Mouse (Mus musculus) myocyte (in vitro differentiated cells): ENCODE data around the gene Ncoa1. TPM values are rescaled to one million over a fixed set of nuclear protein-coding genes. Genes with fewer than 3 reads are reported as not detected.

Experiments used
- H3K27me3 ChIP-seq: one replicate; pipeline ENCODE4 v1.6.1; 2011; ENCODE audit not compliant: control insufficient read depth, insufficient read depth, insufficient read length
- H3K36me3 ChIP-seq: one replicate; pipeline ENCODE4 v1.6.1; 2011; ENCODE audit not compliant: control insufficient read depth, insufficient read depth
- H3K4me2 ChIP-seq: one replicate; pipeline ENCODE4 v1.6.1; 2011; ENCODE audit warnings: low read depth, control low read depth
- H3K4me3 ChIP-seq: one replicate; pipeline ENCODE4 v1.5.1; 2011; ENCODE audit warnings: mild to moderate bottlenecking, control low read depth, moderate library complexity
- H3K79me2 ChIP-seq: one replicate; pipeline ENCODE4 v1.6.1; 2011; ENCODE audit not compliant: control insufficient read depth, insufficient read depth
- H3ac ChIP-seq: one replicate; pipeline ENCODE4 v1.6.1; 2011; ENCODE audit not compliant: control insufficient read depth, insufficient read length
- CEBPB ChIP-seq: IDR thresholded peaks from 2 replicates; pipeline ENCODE4 v1.6.1; 2011; ENCODE audit warnings: mild to moderate bottlenecking, moderate library complexity; ENCODE audit not compliant: poor library complexity, insufficient read depth, severe bottlenecking
- E2F4 ChIP-seq: IDR thresholded peaks from one replicate; pipeline ENCODE4 v1.6.1; 2011; ENCODE audit warnings: mild to moderate bottlenecking, control low read depth, moderate library complexity; ENCODE audit not compliant: insufficient read depth
- MAX ChIP-seq: IDR thresholded peaks from one replicate; pipeline ENCODE4 v1.6.1; 2011; ENCODE audit warnings: low read depth, mild to moderate bottlenecking, control low read depth
- MYOD1 ChIP-seq, 3 experiments: IDR thresholded peaks; one replicate each; pipeline ENCODE4 v1.6.1; 2011; ENCODE audit warnings: control low read depth in 2 of 3, low read depth in 2 of 3, mild to moderate bottlenecking in 2 of 3, moderate library complexity in 1 of 3; ENCODE audit not compliant: insufficient read length in 2 of 3, control insufficient read depth in 1 of 3
- MYOG ChIP-seq, 3 experiments: IDR thresholded peaks; one replicate each; pipeline ENCODE4 v1.6.1; 2011; ENCODE audit warnings: control low read depth in 2 of 3, low read depth in 2 of 3, mild to moderate bottlenecking in 2 of 3; ENCODE audit not compliant: insufficient read length in 2 of 3, control insufficient read depth in 1 of 3, insufficient read depth in 1 of 3
- POLR2A ChIP-seq: IDR thresholded peaks from one replicate; pipeline ENCODE4 v1.6.1; 2011; ENCODE audit warnings: low read depth, mild to moderate bottlenecking, control low read depth, moderate library complexity; ENCODE audit not compliant: insufficient read length
- POLR2AphosphoS2 ChIP-seq: IDR thresholded peaks from one replicate; pipeline ENCODE4 v1.6.1; 2011; ENCODE audit warnings: low read depth, control low read depth; ENCODE audit not compliant: insufficient read length
- REST ChIP-seq: IDR thresholded peaks from one replicate; pipeline ENCODE4 v1.6.1; 2011; ENCODE audit warnings: mild to moderate bottlenecking, control low read depth, moderate library complexity; ENCODE audit not compliant: insufficient read depth, insufficient read length
- SRF ChIP-seq: IDR thresholded peaks from one replicate; pipeline ENCODE4 v1.6.1; 2011; ENCODE audit warnings: low read depth; ENCODE audit not compliant: control insufficient read depth, insufficient read length
- TCF12 ChIP-seq: IDR thresholded peaks from one replicate; pipeline ENCODE4 v1.6.1; 2011; ENCODE audit warnings: mild to moderate bottlenecking, control low read depth; ENCODE audit not compliant: poor library complexity, insufficient read depth, severe bottlenecking
- TCF3 ChIP-seq: IDR thresholded peaks from one replicate; pipeline ENCODE4 v1.6.1; 2011; ENCODE audit warnings: low read depth, control low read depth; ENCODE audit not compliant: insufficient read length
- USF1 ChIP-seq: IDR thresholded peaks from one replicate; pipeline ENCODE4 v1.6.1; 2011; ENCODE audit warnings: low read depth, mild to moderate bottlenecking, control low read depth, moderate library complexity
- polyA plus RNA-seq: library from polyadenylated mRNA; unstranded; fragments of >200 nt; fragmentation: generic; extraction: Trizol; gene quantifications from one replicate; pipeline ENCODE4 v1.2.1, GENCODE M21; 2012; ENCODE audit warnings: missing spikeins

The Ncoa1 gene
- polyA plus RNA-seq, 1 experiment, result 7.1 TPM

- Histone ChIP-seq H3ac (no peak overlapping the region), H3K27me3 (no peaks in the 10 kb centered on the region)
- TF ChIP-seq MYOD1 (IDR thresholded peaks at IDR 0.05; ENCODE audit: control insufficient read depth in 1 of 3, insufficient read length in 2 of 3, low read depth in 2 of 3), result no peak
- no peak for TF ChIP-seq MYOG (IDR thresholded peaks at IDR 0.05; ENCODE audit: control insufficient read depth in 1 of 3, insufficient read depth in 1 of 3, insufficient read length in 2 of 3, low read depth in 2 of 3)
- no peak for TF ChIP-seq E2F4
- TF ChIP-seq POLR2A, result no peak
- TF ChIP-seq TCF12, result no peak
- TF ChIP-seq MAX, result no peak
- TF ChIP-seq CEBPB, result no peak
- TF ChIP-seq TCF3, result no peak
- TF ChIP-seq POLR2AphosphoS2, result no peak
- TF ChIP-seq USF1, result no peak
- no peak for TF ChIP-seq REST
- TF ChIP-seq SRF, result no peak
These were observed 26.8 kb upstream of the Ncoa1 start for GRCm38 (mm10) chr12:4503673-4504326.

GRCm38 (mm10) chr12:4501916-4502315 lies 24.9 kb upstream of the Ncoa1 start:
- TF ChIP-seq TCF12 (no peak), POLR2AphosphoS2 (no peak), E2F4 (no peak), CEBPB (no peak), SRF (no peak), USF1 (no peak), MYOG (IDR thresholded peaks at IDR 0.05; ENCODE audit: control insufficient read depth in 1 of 3, insufficient read depth in 1 of 3, insufficient read length in 2 of 3, low read depth in 2 of 3) (no peak), TCF3 (no peak), POLR2A (no peak), MAX (no peak)
- Histone ChIP-seq H3K4me2 (no peak overlapping the region), H3ac (no peak overlapping the region), H3K4me3 (no peak overlapping the region), H3K79me2 (no peaks in the 10 kb centered on the region), H3K36me3 (no peaks in the 10 kb centered on the region), H3K27me3 (no peaks in the 10 kb centered on the region)

More at GRCm38 (mm10) chr12:4503673-4504326, 26.8 kb upstream of the Ncoa1 start:
- no peaks in the 10 kb centered on the region for H3K79me2 ChIP-seq
- H3K4me2 ChIP-seq, result no peak overlapping the region
- H3K36me3 ChIP-seq, result no peaks in the 10 kb centered on the region
- no peak overlapping the region for H3K4me3 ChIP-seq

DNA sequence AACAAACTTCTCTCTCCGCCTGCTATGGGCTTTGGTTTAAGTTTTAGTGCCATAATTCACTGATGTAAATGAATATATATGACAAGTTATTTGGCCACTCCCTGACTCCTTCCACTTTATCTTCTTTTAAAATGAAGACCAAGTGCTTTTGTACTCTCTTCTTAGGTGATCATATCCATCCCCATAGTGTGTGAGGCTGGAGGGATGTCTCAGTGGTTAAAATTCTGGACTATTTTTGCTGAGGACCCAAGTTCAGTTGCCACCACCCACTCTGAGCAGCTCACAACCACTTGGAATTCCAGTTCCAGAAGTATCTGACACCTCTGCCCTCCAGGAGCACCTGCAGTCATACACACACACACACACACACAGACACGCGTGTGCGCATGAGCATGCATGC lies 23.5 kb upstream of the Ncoa1 start:
- Histone ChIP-seq H3ac (no peak overlapping the region), H3K27me3 (no peaks in the 10 kb centered on the region), H3K4me2 (no peak overlapping the region), H3K79me2 (no peaks in the 10 kb centered on the region), H3K36me3 (no peaks in the 10 kb centered on the region), H3K4me3 (no peak overlapping the region)
- TF ChIP-seq MYOG (IDR thresholded peaks at IDR 0.05; ENCODE audit: control insufficient read depth in 1 of 3, insufficient read depth in 1 of 3, insufficient read length in 2 of 3, low read depth in 2 of 3), result no peak
- no peak for TF ChIP-seq REST
- no peak for TF ChIP-seq TCF12
- TF ChIP-seq SRF, result no peak
- TF ChIP-seq CEBPB, result no peak
- no peak for TF ChIP-seq MAX
- no peak for TF ChIP-seq E2F4
- no peak for TF ChIP-seq POLR2A
- no peak for TF ChIP-seq TCF3
- TF ChIP-seq POLR2AphosphoS2, result no peak
- no peak for TF ChIP-seq MYOD1 (IDR thresholded peaks at IDR 0.05; ENCODE audit: control insufficient read depth in 1 of 3, insufficient read length in 2 of 3, low read depth in 2 of 3)
- TF ChIP-seq USF1, result no peak

DNA sequence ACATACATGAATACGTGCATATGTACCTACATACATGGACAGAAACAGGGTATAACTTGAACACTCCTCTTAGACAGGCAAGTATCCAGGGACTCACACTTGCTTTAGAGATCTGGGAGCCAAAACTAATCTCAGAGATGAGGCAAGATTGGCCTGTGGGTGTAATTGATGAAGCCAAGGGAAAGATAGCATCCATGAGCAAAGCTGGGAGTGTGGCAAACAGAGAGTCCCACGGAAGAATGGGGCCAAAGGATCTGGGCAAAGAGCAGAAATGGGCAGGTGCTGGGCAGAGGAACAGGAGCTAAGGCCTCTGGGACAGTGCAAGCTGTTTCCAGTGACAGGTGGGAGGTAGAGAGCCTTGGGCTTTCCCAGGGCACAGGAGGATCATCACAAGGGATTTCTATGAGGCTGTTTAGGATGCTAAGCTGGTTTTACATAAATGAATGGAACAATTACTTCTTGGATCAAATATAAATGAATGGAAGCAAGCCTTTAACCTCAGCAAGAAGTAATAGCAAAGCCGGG lies 22.7 kb upstream of the Ncoa1 start:
- no peak overlapping the region for H3K4me2 ChIP-seq
- H3K4me3 ChIP-seq, result no peak overlapping the region
- H3K79me2 ChIP-seq, result no peaks in the 10 kb centered on the region
- no peak for TF ChIP-seq SRF
- TF ChIP-seq TCF12, result no peak
- no peak for TF ChIP-seq USF1
- no peak for TF ChIP-seq MYOD1 (IDR thresholded peaks at IDR 0.05; ENCODE audit: control insufficient read depth in 1 of 3, insufficient read length in 2 of 3, low read depth in 2 of 3)
- no peak for TF ChIP-seq POLR2AphosphoS2
- TF ChIP-seq CEBPB, result no peak
- no peak for TF ChIP-seq REST
- no peak for TF ChIP-seq POLR2A
- TF ChIP-seq MAX, result no peak
- TF ChIP-seq MYOG (IDR thresholded peaks at IDR 0.05; ENCODE audit: control insufficient read depth in 1 of 3, insufficient read depth in 1 of 3, insufficient read length in 2 of 3, low read depth in 2 of 3), result no peak
- TF ChIP-seq E2F4, result no peak
- TF ChIP-seq TCF3, result no peak
- H3K27me3 ChIP-seq, result no peaks in the 10 kb centered on the region
- H3K36me3 ChIP-seq, result no peaks in the 10 kb centered on the region
- no peak overlapping the region for H3ac ChIP-seq
